Mouse (Mus musculus): Measurements from ENCODE around the gene Olfr1395.

GRCm38 (mm10) chr11:49124169-49124568 is 17.9 kb upstream of the Olfr1395 start:
- no peak for TF ChIP-seq POLR2A (IDR thresholded peaks at IDR 0.05; ENCODE audit: borderline replicate concordance, control insufficient read depth, low read depth, low read length)
- TF ChIP-seq CTCF (IDR thresholded peaks at IDR 0.05; ENCODE audit: control insufficient read depth, insufficient read depth, low read length): no peak
